Mouse (Mus musculus) common myeloid progenitor, adult 5-6 weeks (primary cell): ENCODE data around the gene Nudt16l1. TPM values are rescaled to one million over a fixed set of nuclear protein-coding genes. Genes with fewer than 3 reads are reported as not detected.
A peak's percentile ranks its signal among the peaks of the same experiment; 100 is the strongest.

ENCODE experiments used
- ATAC-seq: replicated peaks from 2 replicates; pipeline ENCODE4 v1.8.0; 2016; ENCODE audit warnings: low read depth, mild to moderate bottlenecking, moderate TSS enrichment, inconsistent platforms; ENCODE audit not compliant: poor library complexity, severe bottlenecking
- total RNA-seq: library from RNA; stranded (forward); fragments of 200-1000, 187-1606 nt; gene quantifications from 2 replicates; pipeline ENCODE4 v1.2.3, GENCODE M21; 2017

Gene Nudt16l1
- total RNA-seq, 1 experiment from 2014 or later: 17.5 TPM

- no peak for ATAC-seq
Measured at GRCm38 (mm10) chr16:4945415-4945814, 6.9 kb downstream of the Nudt16l1 start.

GRCm38 (mm10) chr16:4946155-4946554, 7.6 kb downstream of the Nudt16l1 start:
- ATAC-seq: no peak

- ATAC-seq: no peak
Measured at GRCm38 (mm10) chr16:4947378-4947777, 8.8 kb downstream of the Nudt16l1 start.

- no peak for ATAC-seq
Measured at GRCm38 (mm10) chr16:4956609-4957008, 18.0 kb downstream of the Nudt16l1 start.

GRCm38 (mm10) chr16:4957446-4957845, 18.9 kb downstream of the Nudt16l1 start:
- ATAC-seq: no peak

- ATAC-seq: no peak
Measured at GRCm38 (mm10) chr16:4960260-4960659, 21.7 kb downstream of the Nudt16l1 start.

- no peak for ATAC-seq
Measured at GRCm38 (mm10) chr16:4963346-4963745, 24.8 kb downstream of the Nudt16l1 start.

- ATAC-seq: peak; percentile 92
Measured at GRCm38 (mm10) chr16:4963797-4964709, 25.5 kb downstream of the Nudt16l1 start, which contains the start of gene Anks3. Gene Anks3 (minus strand): TSS chr16:4964205.

- 0 out of 2 replicates have a peak, but pooled peaks have one; percentile 6 for ATAC-seq
Measured at GRCm38 (mm10) chr16:4964731-4965391, 26.3 kb downstream of the Nudt16l1 start.

- ATAC-seq: no peak
Measured at GRCm38 (mm10) chr16:4965392-4966129, 27.0 kb downstream of the Nudt16l1 start.

- ATAC-seq: no peak
Measured at GRCm38 (mm10) chr16:4968426-4968825, 29.9 kb downstream of the Nudt16l1 start.

GRCm38 (mm10) chr16:4969055-4969843, 30.7 kb downstream of the Nudt16l1 start:
- peak; percentile 92 for ATAC-seq

- no peak for ATAC-seq
Measured at GRCm38 (mm10) chr16:4971626-4972025, 33.1 kb downstream of the Nudt16l1 start.

- ATAC-seq: no peak
Measured at GRCm38 (mm10) chr16:4974521-4974920, 36.0 kb downstream of the Nudt16l1 start.

- ATAC-seq: no peak
Measured at GRCm38 (mm10) chr16:4976180-4976579, 37.6 kb downstream of the Nudt16l1 start.

- ATAC-seq: peak; percentile 40; the same call in 1 of the 2 replicates
Measured at GRCm38 (mm10) chr16:4978275-4979051, 39.9 kb downstream of the Nudt16l1 start.

GRCm38 (mm10) chr16:4979755-4980380, 41.3 kb downstream of the Nudt16l1 start:
- ATAC-seq: peak; percentile 86

GRCm38 (mm10) chr16:4984717-4985116, 46.2 kb downstream of the Nudt16l1 start:
- no peak for ATAC-seq
